10 mouse cellular contexts compared by ENCODE assay signal in genomic region chr1:155212081-155212480, GRCm38 (mm10). TPM values are rescaled to one million over a fixed set of nuclear protein-coding genes. Genes with fewer than 3 reads are reported as not detected.
A peak's percentile ranks its signal among the peaks of the same experiment; 100 is the strongest.
DNase-seq lines count a peak whose midpoint lies in the region; ATAC-seq and TF ChIP-seq lines count a peak whose summit lies in the region.
"Had no signal": no experiment of that assay in that cellular context is flagged by ENCODE, and none has a peak within 500 bp of the region (broad histone marks: within the 10 kb centered on the region; RNA-seq: fewer than 3 reads in every experiment).

No protein-coding gene starts in this region.

- no peak for ATAC-seq in heart, embryonic 12.5 days (ENCODE audit: insufficient number of reproducible peaks, low FRiP score)
- ATAC-seq in forebrain, postnatal 0 days = no peak
- peak; percentile 12; the same call in 1 of the 2 replicates for ATAC-seq in megakaryocyte progenitor cell, adult 5-6 weeks (replicated peaks; ENCODE audit: poor library complexity)

- peak overlapping the region; percentile 15; the same call in 1 of the 2 replicates for H3K27ac ChIP-seq in heart, embryonic 12.5 days (ENCODE audit: poor library complexity, severe bottlenecking)
- peak overlapping the region; percentile 50; the same call in 1 of the 2 replicates for H3K27ac ChIP-seq in forebrain, postnatal 0 days (ENCODE audit: low read depth, low read length)

- H3K4me3 ChIP-seq in heart, embryonic 12.5 days = no peak overlapping the region
- no peak overlapping the region for H3K4me3 ChIP-seq in forebrain, postnatal 0 days (ENCODE audit: low read depth, low read length)

- DNase-seq in heart, postnatal 4 days = no peak
- peak; percentile 71 for DNase-seq in adrenal gland, postnatal 14 days
- no peak for DNase-seq in forebrain, postnatal 0 days
- DNase-seq in testis, postnatal 10 days (ENCODE audit: low spot score) = no peak
- DNase-seq in frontal cortex, postnatal 36 days (ENCODE audit: low spot score in 2 of 2) = no peak
- no peak for DNase-seq in cerebellum, adult 11 months
- DNase-seq: thymus, postnatal 14 days had no signal

- TF ChIP-seq CTCF in forebrain, postnatal 0 days (IDR thresholded peaks at IDR 0.05; ENCODE audit: low read depth) = no peak

- peaks cover 23% of the 10 kb centered on the region for H3K36me3 ChIP-seq in heart, embryonic 12.5 days
- peaks cover 8% of the 10 kb centered on the region; the same call in 1 of the 2 replicates for H3K36me3 ChIP-seq in forebrain, postnatal 0 days (ENCODE audit: insufficient read depth)

- peak overlapping the region; percentile 40; the same call in 1 of the 2 replicates for H3K9ac ChIP-seq in heart, embryonic 12.5 days
- no peak overlapping the region for H3K9ac ChIP-seq in forebrain, postnatal 0 days

- H3K4me2 ChIP-seq in heart, embryonic 12.5 days = no peak overlapping the region
- no peak overlapping the region for H3K4me2 ChIP-seq in forebrain, postnatal 0 days (ENCODE audit: low read depth)

- H3K9me3 ChIP-seq in heart, embryonic 12.5 days (replicated peaks) = no peaks in the 10 kb centered on the region
- no peaks in the 10 kb centered on the region for H3K9me3 ChIP-seq in forebrain, postnatal 0 days (ENCODE audit: low read length)

- peaks cover 63% of the 10 kb centered on the region for H3K4me1 ChIP-seq in heart, embryonic 12.5 days (replicated peaks)
- peaks cover 18% of the 10 kb centered on the region for H3K4me1 ChIP-seq in forebrain, postnatal 0 days (ENCODE audit: insufficient read depth)

- 52% methylated on average over 4 of the region's 4 CpGs for WGBS in heart, embryonic 12.5 days
- WGBS in forebrain, postnatal 0 days = 43% methylated on average over 4 of the region's 4 CpGs

- H3K27me3 ChIP-seq in heart, embryonic 12.5 days (replicated peaks) = no peaks in the 10 kb centered on the region
- no peaks in the 10 kb centered on the region for H3K27me3 ChIP-seq in forebrain, postnatal 0 days (ENCODE audit: insufficient read depth, low read length)

RNA-seq across cellular contexts. Expression of gene BC034090, which starts 32.2 kb away (rescaled TPM):
- 9.0 and 9.6 TPM in 2 replicates for polyA plus RNA-seq in heart, embryonic 12.5 days (2016; fragmentation: Nextera tagmentation; extraction: Ambion mirVana)
- 10 to 100 TPM; 55.0 to 60.7 TPM for total RNA-seq in heart, postnatal 4 days (2021)
- 26.9 and 32.3 TPM in 2 replicates for total RNA-seq in adrenal gland, postnatal 14 days (2021)
- 7.4 and 9.9 TPM in 2 replicates for total RNA-seq in forebrain, postnatal 0 days (2014; rRNA removed)
- 1.4 and 2.5 TPM in 2 replicates for polyA plus RNA-seq in forebrain, postnatal 0 days (2015; fragmentation: Nextera tagmentation; extraction: Ambion mirVana)
- total RNA-seq in megakaryocyte progenitor cell, adult 5-6 weeks (2015) = 0.07 TPM in 1 of 2 replicates, not detected in the other
- 0.20 TPM in 1 of 2 replicates, not detected in the other for total RNA-seq in megakaryocyte progenitor cell, adult 5-6 weeks (2017)
- total RNA-seq: neutrophil, adult 5-6 weeks had no signal

RNA-seq across cellular contexts. Expression of gene Stx6, which starts 53.6 kb away (rescaled TPM):
- 62.1 and 69.5 TPM in 2 replicates for polyA plus RNA-seq in heart, embryonic 12.5 days (2016; fragmentation: Nextera tagmentation; extraction: Ambion mirVana)
- 10 to 100 TPM; 53.0 to 56.5 TPM for total RNA-seq in heart, postnatal 4 days (2021)
- 48.4 and 59.5 TPM in 2 replicates for total RNA-seq in adrenal gland, postnatal 14 days (2021)
- total RNA-seq in forebrain, postnatal 0 days (2014; rRNA removed) = 120 and 122 TPM in 2 replicates
- polyA plus RNA-seq in forebrain, postnatal 0 days (2015; fragmentation: Nextera tagmentation; extraction: Ambion mirVana) = 89.2 and 97.5 TPM in 2 replicates
- 11.2 and 17.6 TPM in 2 replicates for total RNA-seq in megakaryocyte progenitor cell, adult 5-6 weeks (2015)
- total RNA-seq in megakaryocyte progenitor cell, adult 5-6 weeks (2017) = 31.0 and 32.6 TPM in 2 replicates
